Mouse (Mus musculus) naive thymus-derived CD4-positive, alpha-beta T cell, adult 2 months (primary cell): Measurements from ENCODE around the gene Ly6g6f.
"Not testable (repeated sequence)": the region's sequence is repeated elsewhere in the genome, so short reads cannot be mapped to it uniquely, and the experiment has no call there.

Source experiments
- DNase-seq: peaks from one replicate; pipeline ENCODE4 v3.0.0-alpha.2; 2011; ENCODE audit warnings: low read depth

Gene Ly6g6f

GRCm38 (mm10) chr17:35085208-35085865, at the start of gene Ly6g6f:
Ly6g6f (minus strand) TSS chr17:35085610.
- no peak for DNase-seq

GRCm38 (mm10) chr17:35134801-35135590, 49.6 kb upstream of the Ly6g6f start, which contains the start of gene Bag6:
Bag6 (plus strand) TSS chr17:35135178.
- DNase-seq: peak; percentile 98

- no peak for DNase-seq
Measured at GRCm38 (mm10) chr17:35133517-35133916, 48.1 kb upstream of the Ly6g6f start.

GRCm38 (mm10) chr17:35132174-35132560, 46.8 kb upstream of the Ly6g6f start:
- DNase-seq: no peak

- DNase-seq: no peak
Measured at GRCm38 (mm10) chr17:35131500-35132173, 46.2 kb upstream of the Ly6g6f start, which contains the start of gene Apom. Apom (minus strand) TSS chr17:35132050.

GRCm38 (mm10) chr17:35131038-35131437, 45.6 kb upstream of the Ly6g6f start:
- DNase-seq: no peak

GRCm38 (mm10) chr17:35128996-35129395, 43.6 kb upstream of the Ly6g6f start:
- DNase-seq: no peak

GRCm38 (mm10) chr17:35127017-35127416, 41.6 kb upstream of the Ly6g6f start:
- no peak for DNase-seq

GRCm38 (mm10) chr17:35126206-35126611, 40.8 kb upstream of the Ly6g6f start, which contains the start of gene D17H6S53E:
D17H6S53E (plus strand) TSS chr17:35126373.
- DNase-seq: peak; percentile 82

GRCm38 (mm10) chr17:35125578-35125977, 40.2 kb upstream of the Ly6g6f start:
- DNase-seq: no peak

GRCm38 (mm10) chr17:35125081-35125480, 39.7 kb upstream of the Ly6g6f start:
- no peak for DNase-seq

GRCm38 (mm10) chr17:35124261-35124896, 39.0 kb upstream of the Ly6g6f start:
- DNase-seq: not testable (repeated sequence)

GRCm38 (mm10) chr17:35123287-35123686, 37.9 kb upstream of the Ly6g6f start:
- DNase-seq: not testable (repeated sequence)

- DNase-seq: peak; percentile 71
Measured at GRCm38 (mm10) chr17:35121871-35122303, 36.5 kb upstream of the Ly6g6f start, which contains the start of gene Csnk2b. Csnk2b (minus strand) TSS chr17:35122053.

- peak; percentile 97 for DNase-seq
Measured at GRCm38 (mm10) chr17:35121143-35121799, 35.9 kb upstream of the Ly6g6f start, which contains the start of gene Gpank1. Gpank1 (plus strand) TSS chr17:35121455.

- no peak for DNase-seq
Measured at GRCm38 (mm10) chr17:35120745-35121142, 35.3 kb upstream of the Ly6g6f start.

- peak; percentile 73 for DNase-seq
Measured at GRCm38 (mm10) chr17:35115046-35116019, 29.9 kb upstream of the Ly6g6f start, which contains the start of gene Ly6g5b. Ly6g5b (minus strand) TSS chr17:35115428.

GRCm38 (mm10) chr17:35111774-35112173, 26.4 kb upstream of the Ly6g6f start:
- no peak for DNase-seq

GRCm38 (mm10) chr17:35108097-35108496, 22.7 kb upstream of the Ly6g6f start, which contains the start of gene Ly6g5c:
Ly6g5c (plus strand) TSS chr17:35108279.
- DNase-seq: no peak

- DNase-seq: no peak
Measured at GRCm38 (mm10) chr17:35106522-35106921, 21.1 kb upstream of the Ly6g6f start.
